Mouse (Mus musculus) myocyte (in vitro differentiated cells): Measurements from ENCODE around the gene Sdr39u1.

Experiments
- CEBPB ChIP-seq: IDR thresholded peaks from 2 replicates; pipeline ENCODE4 v1.6.1; 2011; ENCODE audit warnings: mild to moderate bottlenecking, moderate library complexity; ENCODE audit not compliant: poor library complexity, insufficient read depth, severe bottlenecking
- E2F4 ChIP-seq: IDR thresholded peaks from one replicate; pipeline ENCODE4 v1.6.1; 2011; ENCODE audit warnings: mild to moderate bottlenecking, control low read depth, moderate library complexity; ENCODE audit not compliant: insufficient read depth
- MAX ChIP-seq: IDR thresholded peaks from one replicate; pipeline ENCODE4 v1.6.1; 2011; ENCODE audit warnings: low read depth, mild to moderate bottlenecking, control low read depth
- MYOD1 ChIP-seq, 3 experiments: IDR thresholded peaks; one replicate each; pipeline ENCODE4 v1.6.1; 2011; ENCODE audit warnings: control low read depth in 2 of 3, low read depth in 2 of 3, mild to moderate bottlenecking in 2 of 3, moderate library complexity in 1 of 3; ENCODE audit not compliant: insufficient read length in 2 of 3, control insufficient read depth in 1 of 3
- MYOG ChIP-seq, 3 experiments: IDR thresholded peaks; one replicate each; pipeline ENCODE4 v1.6.1; 2011; ENCODE audit warnings: control low read depth in 2 of 3, low read depth in 2 of 3, mild to moderate bottlenecking in 2 of 3; ENCODE audit not compliant: insufficient read length in 2 of 3, control insufficient read depth in 1 of 3, insufficient read depth in 1 of 3
- POLR2A ChIP-seq: IDR thresholded peaks from one replicate; pipeline ENCODE4 v1.6.1; 2011; ENCODE audit warnings: low read depth, mild to moderate bottlenecking, control low read depth, moderate library complexity; ENCODE audit not compliant: insufficient read length
- POLR2AphosphoS2 ChIP-seq: IDR thresholded peaks from one replicate; pipeline ENCODE4 v1.6.1; 2011; ENCODE audit warnings: low read depth, control low read depth; ENCODE audit not compliant: insufficient read length
- REST ChIP-seq: IDR thresholded peaks from one replicate; pipeline ENCODE4 v1.6.1; 2011; ENCODE audit warnings: mild to moderate bottlenecking, control low read depth, moderate library complexity; ENCODE audit not compliant: insufficient read depth, insufficient read length
- SRF ChIP-seq: IDR thresholded peaks from one replicate; pipeline ENCODE4 v1.6.1; 2011; ENCODE audit warnings: low read depth; ENCODE audit not compliant: control insufficient read depth, insufficient read length
- TCF12 ChIP-seq: IDR thresholded peaks from one replicate; pipeline ENCODE4 v1.6.1; 2011; ENCODE audit warnings: mild to moderate bottlenecking, control low read depth; ENCODE audit not compliant: poor library complexity, insufficient read depth, severe bottlenecking
- TCF3 ChIP-seq: IDR thresholded peaks from one replicate; pipeline ENCODE4 v1.6.1; 2011; ENCODE audit warnings: low read depth, control low read depth; ENCODE audit not compliant: insufficient read length
- USF1 ChIP-seq: IDR thresholded peaks from one replicate; pipeline ENCODE4 v1.6.1; 2011; ENCODE audit warnings: low read depth, mild to moderate bottlenecking, control low read depth, moderate library complexity

- TF ChIP-seq MAX (no peak), CEBPB (no peak), USF1 (no peak), POLR2A (no peak), MYOG (IDR thresholded peaks at IDR 0.05; ENCODE audit: control insufficient read depth in 1 of 3, insufficient read depth in 1 of 3, insufficient read length in 2 of 3, low read depth in 2 of 3) (no peak), TCF3 (no peak), TCF12 (no peak), E2F4 (no peak), REST (no peak), POLR2AphosphoS2 (no peak), MYOD1 (IDR thresholded peaks at IDR 0.05; ENCODE audit: control insufficient read depth in 1 of 3, insufficient read length in 2 of 3, low read depth in 2 of 3) (no peak), SRF (no peak)
These were observed at the start of gene Sdr39u1 for GRCm38 (mm10) chr14:55899701-55900413.
